Mouse (Mus musculus): ENCODE measurements around the gene Mrps27.

- no peak for TF ChIP-seq CTCF (IDR thresholded peaks at IDR 0.05; ENCODE audit: borderline replicate concordance, extremely low read depth, insufficient read depth, insufficient read length)
- no peak for TF ChIP-seq POLR2A (IDR thresholded peaks at IDR 0.05; ENCODE audit: borderline replicate concordance, extremely low read depth, insufficient read depth, insufficient read length, poor library complexity, severe bottlenecking)
These were observed 38.4 kb upstream of the Mrps27 start for GRCm38 (mm10) chr13:99306164-99306563.

Data from brain, embryonic 14.5 days (tissue).